Mouse (Mus musculus) heart, postnatal 14 days (tissue): ENCODE data around the gene Gchfr. TPM values are rescaled to one million over a fixed set of nuclear protein-coding genes. Genes with fewer than 3 reads are reported as not detected.

ENCODE experiments used
- DNase-seq, 2 experiments: peaks; one replicate each; pipeline ENCODE4 v3.0.0; 2021 to 2022
- intact Hi-C: fragments of 180-260 bp; cut with DNase I; formaldehyde crosslinking; loops from one replicate; pipeline ENCODE4 v1.15.1; 2025
- total RNA-seq, 2 experiments: library from RNA; stranded (reverse); gene quantifications; 2 replicates each; pipeline ENCODE4 v1.2.3; 2021

Gene Gchfr
- total RNA-seq, 2 experiments from 2014 or later = 1.3 to 2.2 TPM

GRCm38 (mm10) chr2:119209176-119209507, 41.6 kb downstream of the Gchfr start:
- DNase-seq = no peak
- intact Hi-C loops = no loop called here

Other genes starting within 250 kb of the Gchfr start
- gene Chst14, start 241.3 kb upstream of the Gchfr start, total RNA-seq = 10 to 100 TPM; 10.2 to 11.3 TPM
- 10 to 100 TPM; 12.8 TPM for gene Ccdc32, start 138.4 kb upstream of the Gchfr start, total RNA-seq
- 1 to 10 TPM; 4.1 to 4.3 TPM for gene Rpusd2, start 133.0 kb upstream of the Gchfr start, total RNA-seq
- 1 to 10 TPM; 3.0 to 4.0 TPM for gene Knl1, start 120.7 kb upstream of the Gchfr start, total RNA-seq
- 1 to 10 TPM; 2.2 to 3.7 TPM for gene Rad51, start 55.0 kb upstream of the Gchfr start, total RNA-seq
- 10 to 100 TPM; 18.6 to 20.9 TPM for gene Rmdn3, start 10.7 kb upstream of the Gchfr start, total RNA-seq
- gene Gm14137, start 6.7 kb downstream of the Gchfr start, total RNA-seq = not detected
- 10 to 100 TPM; 15.7 TPM for gene Zfyve19, start 40.8 kb downstream of the Gchfr start, total RNA-seq
- 10 to 100 TPM in 1 of 2 experiments, 1 to 10 TPM in 1; 9.3 to 10.0 TPM for gene Dnajc17, start 41.0 kb downstream of the Gchfr start, total RNA-seq
- not detected for gene Ppp1r14d, start 62.1 kb downstream of the Gchfr start, total RNA-seq
- under 1 TPM; 0.17 to 0.26 TPM for gene Spint1, start 69.6 kb downstream of the Gchfr start, total RNA-seq
- not detected for gene Rhov, start 103.5 kb downstream of the Gchfr start, total RNA-seq
- gene Vps18, start 121.0 kb downstream of the Gchfr start, total RNA-seq = 10 to 100 TPM; 12.8 to 13.3 TPM
- 10 to 100 TPM; 19.5 to 22.3 TPM for gene Dll4, start 158.0 kb downstream of the Gchfr start, total RNA-seq
- gene Chac1, start 183.5 kb downstream of the Gchfr start, total RNA-seq = 10 to 100 TPM; 12.8 to 13.0 TPM